Mouse (Mus musculus) stomach, postnatal 0 days (tissue): ENCODE results near the gene Pcsk2. TPM values are rescaled to one million over a fixed set of nuclear protein-coding genes. Genes with fewer than 3 reads are reported as not detected.

ENCODE experiments used
- ATAC-seq: fragments of 200-750 bp; cut with Nextera tagmentation; 2 replicates; pipeline ENCODE4 v1.8.0; 2017; ENCODE audit not compliant: low FRiP score, low TSS enrichment
- DNase-seq: peaks from one replicate; pipeline ENCODE4 v3.0.0-alpha.2; 2016; ENCODE audit warnings: low spot score
- H3K27ac ChIP-seq: fragments of 300-500 bp; sonication (generic); replicated peaks from 2 replicates; pipeline ENCODE4 v1.5.1; 2014; ENCODE audit warnings: mild to moderate bottlenecking, control low read depth
- H3K27me3 ChIP-seq: fragments of 300-500 bp; sonication (generic); 2 replicates; pipeline ENCODE4 v1.6.1; 2014; ENCODE audit warnings: low read length; ENCODE audit not compliant: control insufficient read depth, insufficient read depth
- H3K36me3 ChIP-seq: fragments of 300-500 bp; sonication (generic); 2 replicates; pipeline ENCODE4 v1.6.1; 2014; ENCODE audit warnings: low read length, mixed read lengths; ENCODE audit not compliant: control insufficient read depth, insufficient read depth
- H3K4me1 ChIP-seq: fragments of 300-500 bp; sonication (generic); replicated peaks from 2 replicates; pipeline ENCODE4 v1.6.1; 2014; ENCODE audit warnings: antibody characterized with exemption; ENCODE audit not compliant: control insufficient read depth, insufficient read depth
- H3K4me2 ChIP-seq: fragments of 300-500 bp; sonication (generic); replicated peaks from 2 replicates; pipeline ENCODE4 v1.6.1; 2014; ENCODE audit warnings: low read depth, mild to moderate bottlenecking, control low read depth, moderate library complexity
- H3K4me3 ChIP-seq: fragments of 300-500 bp; sonication (generic); 2 replicates; pipeline ENCODE4 v1.5.1; 2014; ENCODE audit warnings: low read depth, low read length, control low read depth
- H3K9ac ChIP-seq: fragments of 300-500 bp; sonication (generic); 2 replicates; pipeline ENCODE4 v1.6.1; 2014; ENCODE audit warnings: mild to moderate bottlenecking, low read length, control low read depth, mixed read lengths
- H3K9me3 ChIP-seq: fragments of 300-500 bp; sonication (generic); 2 replicates; pipeline ENCODE4 v1.6.1; 2016; ENCODE audit warnings: low read length; ENCODE audit not compliant: control insufficient read depth
- CTCF ChIP-seq: IDR thresholded peaks from 2 replicates; pipeline ENCODE4 v1.5.1; 2016; ENCODE audit warnings: antibody characterized with exemption, low read depth, mild to moderate bottlenecking, moderate library complexity
- EP300 ChIP-seq: optimal IDR thresholded peaks from 2 replicates; pipeline ENCODE3; 2016; ENCODE audit warnings: antibody characterized with exemption
- WGBS: fragments of 180-500 bp; shearing (Covaris S2); extraction: QIAGEN DNeasy Blood & Tissue Kit; methylation state at CpG from one replicate; pipeline ENCODE4 v1.1.7; 2014; 5-methylcytosine and 5-hydroxymethylcytosine counted together
- polyA plus RNA-seq: library from polyadenylated mRNA; unstranded; fragments of >200 nt; fragmentation: Nextera tagmentation; extraction: Ambion mirVana; gene quantifications from 2 replicates; pipeline ENCODE4 v1.2.1, GENCODE M21; 2015

Gene Pcsk2
- polyA plus RNA-seq, 1 experiment from 2014 or later = 0.80 TPM

DNA sequence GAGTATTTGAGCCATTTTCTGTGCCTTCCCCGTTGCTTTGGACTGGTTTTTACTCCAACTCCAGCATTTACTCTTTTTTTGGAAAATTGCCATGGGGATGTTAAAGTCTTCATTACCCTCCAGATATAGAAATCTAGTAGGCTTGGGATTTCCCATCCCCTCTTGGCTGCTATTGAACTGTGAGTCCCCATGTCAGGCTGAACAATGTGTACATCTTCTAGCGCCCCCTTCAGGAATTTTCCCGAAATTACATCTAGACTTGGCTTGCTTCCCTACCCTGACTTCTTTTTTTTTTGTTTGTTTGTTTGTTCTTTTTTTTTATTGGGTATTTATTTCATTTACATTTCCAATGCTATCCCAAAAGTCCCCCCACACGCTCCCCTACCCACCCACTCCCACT lies 163.3 kb downstream of the Pcsk2 start:
- Histone ChIP-seq H3K9ac (no peak overlapping the region), H3K27ac (no peak overlapping the region), H3K9me3 (no peaks in the 10 kb centered on the region), H3K4me2 (no peak overlapping the region), H3K4me1 (no peaks in the 10 kb centered on the region), H3K36me3 (no peaks in the 10 kb centered on the region), H3K27me3 (no peaks in the 10 kb centered on the region), H3K4me3 (no peak overlapping the region)
- no peak for TF ChIP-seq EP300
- peak; percentile 29 for TF ChIP-seq CTCF
- WGBS = 18% methylated on average over 4 of the region's 4 CpGs
- ATAC-seq (no peak), DNase-seq (no peak)

DNA sequence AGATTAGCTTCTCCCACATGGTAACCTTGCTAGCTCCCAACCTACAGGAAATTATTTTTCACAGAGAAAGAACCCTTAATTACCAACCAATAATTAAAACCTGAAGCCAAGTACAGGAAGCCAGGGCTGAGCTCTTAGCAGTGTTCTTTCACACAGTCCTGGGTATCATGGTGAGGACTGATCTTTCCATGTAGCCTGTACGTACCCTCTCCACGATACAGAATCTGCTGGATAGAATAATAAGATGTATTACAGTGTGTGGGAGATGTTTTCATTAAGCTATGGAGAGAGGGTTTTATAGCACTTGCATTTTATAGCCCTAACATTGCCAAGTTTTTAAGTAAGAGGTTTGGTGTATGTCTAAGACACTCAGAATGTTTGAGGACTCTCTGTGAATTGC lies 164.0 kb downstream of the Pcsk2 start:
- Histone ChIP-seq H3K4me1 (no peaks in the 10 kb centered on the region), H3K9ac (no peak overlapping the region), H3K27me3 (no peaks in the 10 kb centered on the region), H3K4me2 (no peak overlapping the region), H3K4me3 (no peak overlapping the region), H3K36me3 (no peaks in the 10 kb centered on the region), H3K9me3 (no peaks in the 10 kb centered on the region), H3K27ac (no peak overlapping the region)
- ATAC-seq (no peak), DNase-seq (no peak)
- WGBS = 61% methylated on average over 2 of the region's 2 CpGs
- no peak for TF ChIP-seq EP300
- no peak for TF ChIP-seq CTCF

DNA sequence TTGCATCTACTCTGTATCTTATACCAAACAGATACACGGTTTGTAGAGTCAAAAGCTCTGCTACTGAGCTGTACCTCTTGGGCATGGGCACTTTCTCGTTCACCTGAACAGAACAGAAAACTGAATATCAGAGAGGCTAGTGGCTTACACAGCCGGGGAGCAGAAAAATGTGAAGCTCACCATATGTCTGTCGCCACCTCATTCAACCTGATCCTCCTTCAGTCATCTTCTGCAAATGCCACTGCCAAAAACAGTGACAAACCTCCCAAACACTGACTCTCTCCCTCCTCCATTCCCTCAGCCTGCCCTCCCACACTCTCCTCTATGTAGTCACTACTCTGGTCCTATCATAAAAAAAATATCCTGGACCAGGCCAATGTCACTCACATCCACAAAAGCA lies 165.9 kb downstream of the Pcsk2 start:
- Histone ChIP-seq H3K9ac (no peak overlapping the region), H3K4me2 (no peak overlapping the region), H3K36me3 (no peaks in the 10 kb centered on the region), H3K27me3 (no peaks in the 10 kb centered on the region), H3K4me3 (no peak overlapping the region), H3K27ac (no peak overlapping the region), H3K9me3 (no peaks in the 10 kb centered on the region), H3K4me1 (no peaks in the 10 kb centered on the region)
- DNase-seq (no peak), ATAC-seq (no peak)
- WGBS = 75% methylated on average over 4 of the region's 4 CpGs
- no peak for TF ChIP-seq CTCF
- no peak for TF ChIP-seq EP300

DNA sequence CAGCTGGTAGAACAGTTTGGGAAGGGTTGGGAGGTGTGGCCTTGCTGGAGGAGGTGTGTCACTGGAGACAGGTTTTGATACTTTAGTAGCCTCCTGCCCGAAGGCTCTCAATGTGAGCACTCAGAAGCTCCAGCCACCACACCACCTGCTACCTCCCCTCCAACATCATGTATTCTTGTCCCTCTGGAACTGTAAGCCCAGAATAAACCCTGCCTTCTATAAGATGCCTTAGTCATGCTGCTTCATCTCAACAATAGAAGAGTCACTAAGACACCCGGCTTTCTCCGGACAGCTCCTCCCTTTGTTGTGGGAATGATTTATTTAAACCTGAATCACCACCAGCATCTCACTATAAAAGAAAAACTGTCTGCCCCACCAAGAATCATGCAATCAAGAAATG lies 166.9 kb downstream of the Pcsk2 start:
- Histone ChIP-seq H3K4me2 (no peak overlapping the region), H3K4me3 (no peak overlapping the region), H3K36me3 (no peaks in the 10 kb centered on the region), H3K9ac (no peak overlapping the region), H3K27me3 (no peaks in the 10 kb centered on the region), H3K4me1 (no peaks in the 10 kb centered on the region), H3K27ac (no peak overlapping the region), H3K9me3 (no peaks in the 10 kb centered on the region)
- WGBS = 63% methylated on average over 3 of the region's 3 CpGs
- ATAC-seq (no peak), DNase-seq (no peak)
- TF ChIP-seq EP300 = no peak
- TF ChIP-seq CTCF = no peak

DNA sequence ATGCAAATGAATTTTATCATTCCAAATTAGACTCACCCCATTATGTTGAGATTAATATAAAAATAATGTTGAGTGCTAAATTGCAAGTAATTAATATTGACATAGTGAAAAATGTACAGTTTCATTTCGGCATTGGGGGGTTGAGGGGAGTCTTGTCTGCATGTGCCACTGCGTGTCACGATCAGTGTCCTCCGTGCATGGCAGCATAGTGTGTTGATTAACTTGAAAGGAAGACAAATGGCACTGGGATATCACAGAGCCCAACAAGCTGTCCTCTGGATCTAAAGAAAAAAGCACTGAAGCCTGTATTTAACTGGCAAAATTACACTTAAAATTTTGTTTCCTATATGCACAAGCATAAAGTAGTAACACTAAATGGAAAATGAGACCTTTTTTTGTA lies 167.9 kb downstream of the Pcsk2 start:
- Histone ChIP-seq H3K27me3 (no peaks in the 10 kb centered on the region), H3K36me3 (no peaks in the 10 kb centered on the region), H3K4me3 (no peak overlapping the region), H3K9me3 (no peaks in the 10 kb centered on the region), H3K9ac (no peak overlapping the region), H3K4me2 (no peak overlapping the region), H3K4me1 (no peaks in the 10 kb centered on the region), H3K27ac (no peak overlapping the region)
- 88% methylated on average over 4 of the region's 4 CpGs for WGBS
- DNase-seq (no peak), ATAC-seq (no peak)
- TF ChIP-seq CTCF (no peak), EP300 (no peak)

DNA sequence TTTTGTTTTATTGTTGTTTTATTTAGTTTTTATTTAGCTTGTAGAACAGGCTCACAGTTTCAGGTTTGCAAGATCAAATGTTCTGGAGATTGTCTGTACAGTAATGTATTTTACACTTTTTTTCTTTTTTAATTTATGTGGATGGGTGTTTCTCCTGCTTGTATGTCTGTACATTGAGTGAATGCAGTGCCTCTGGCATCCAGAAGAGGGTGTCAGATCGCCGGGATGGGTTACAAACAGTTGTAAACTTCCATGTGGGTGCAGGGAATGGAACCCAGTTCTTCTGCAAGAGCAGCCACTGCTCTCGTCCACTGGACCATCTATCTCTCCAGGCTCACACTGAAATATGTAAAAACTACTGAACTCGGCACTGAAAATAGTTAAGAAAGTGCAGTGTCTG lies 169.2 kb downstream of the Pcsk2 start:
- H3K4me3 ChIP-seq = no peak overlapping the region
- 61% methylated on average over 4 of the region's 4 CpGs for WGBS
- H3K4me2 ChIP-seq = no peak overlapping the region
- DNase-seq = no peak
- H3K4me1 ChIP-seq = no peaks in the 10 kb centered on the region
- no peaks in the 10 kb centered on the region for H3K36me3 ChIP-seq
- TF ChIP-seq CTCF (no peak), EP300 (no peak)
- no peaks in the 10 kb centered on the region for H3K27me3 ChIP-seq
- H3K9ac ChIP-seq = no peak overlapping the region
- no peak overlapping the region for H3K27ac ChIP-seq
- H3K9me3 ChIP-seq = no peaks in the 10 kb centered on the region
- ATAC-seq = no peak

DNA sequence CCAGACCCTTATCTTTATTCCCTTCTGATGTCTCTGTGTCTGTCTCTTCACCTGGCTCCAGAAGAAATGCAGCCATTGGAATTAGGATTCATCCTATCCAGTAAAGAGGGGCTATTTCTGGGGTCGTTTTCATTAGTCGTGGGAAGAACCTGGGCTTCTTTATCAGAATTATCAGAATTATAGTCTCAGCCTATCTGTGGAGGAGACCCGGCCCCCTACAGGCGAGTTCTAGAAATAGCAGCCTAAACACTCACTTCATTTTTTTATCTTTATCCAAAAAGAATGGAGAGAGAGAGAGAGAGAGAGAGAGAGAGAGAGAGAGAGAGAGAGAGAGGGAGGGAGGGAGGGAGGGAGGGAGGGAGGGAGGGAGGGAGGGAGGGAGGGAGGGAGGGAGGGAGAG lies 177.3 kb downstream of the Pcsk2 start:
- no peaks in the 10 kb centered on the region for H3K27me3 ChIP-seq
- H3K27ac ChIP-seq = no peak overlapping the region
- DNase-seq (no peak), ATAC-seq (no peak)
- peak; percentile 46 for TF ChIP-seq CTCF
- TF ChIP-seq EP300 = no peak
- H3K4me1 ChIP-seq = no peaks in the 10 kb centered on the region
- no peaks in the 10 kb centered on the region for H3K36me3 ChIP-seq
- WGBS = 19% methylated on average over 4 of the region's 4 CpGs
- no peaks in the 10 kb centered on the region for H3K9me3 ChIP-seq
- H3K4me2 ChIP-seq = no peak overlapping the region
- no peak overlapping the region for H3K4me3 ChIP-seq
- H3K9ac ChIP-seq = no peak overlapping the region
